Mouse (Mus musculus) adrenal gland, postnatal 36 days (tissue): Measurements from ENCODE around the gene Gm49380. TPM values are rescaled to one million over a fixed set of nuclear protein-coding genes. Genes with fewer than 3 reads are reported as not detected.

Source experiments
- DNase-seq, 2 experiments: peaks; one replicate each; pipeline ENCODE4 v3.0.0; 2021; ENCODE audit warnings: mixed read lengths in 1 of 2
- total RNA-seq, 2 experiments: library from RNA; stranded (reverse); gene quantifications; 2 replicates each; pipeline ENCODE4 v1.2.3; 2021

The Gm49380 gene
- total RNA-seq, 2 experiments from 2014 or later, result 0.70 to 0.76 TPM

DNA sequence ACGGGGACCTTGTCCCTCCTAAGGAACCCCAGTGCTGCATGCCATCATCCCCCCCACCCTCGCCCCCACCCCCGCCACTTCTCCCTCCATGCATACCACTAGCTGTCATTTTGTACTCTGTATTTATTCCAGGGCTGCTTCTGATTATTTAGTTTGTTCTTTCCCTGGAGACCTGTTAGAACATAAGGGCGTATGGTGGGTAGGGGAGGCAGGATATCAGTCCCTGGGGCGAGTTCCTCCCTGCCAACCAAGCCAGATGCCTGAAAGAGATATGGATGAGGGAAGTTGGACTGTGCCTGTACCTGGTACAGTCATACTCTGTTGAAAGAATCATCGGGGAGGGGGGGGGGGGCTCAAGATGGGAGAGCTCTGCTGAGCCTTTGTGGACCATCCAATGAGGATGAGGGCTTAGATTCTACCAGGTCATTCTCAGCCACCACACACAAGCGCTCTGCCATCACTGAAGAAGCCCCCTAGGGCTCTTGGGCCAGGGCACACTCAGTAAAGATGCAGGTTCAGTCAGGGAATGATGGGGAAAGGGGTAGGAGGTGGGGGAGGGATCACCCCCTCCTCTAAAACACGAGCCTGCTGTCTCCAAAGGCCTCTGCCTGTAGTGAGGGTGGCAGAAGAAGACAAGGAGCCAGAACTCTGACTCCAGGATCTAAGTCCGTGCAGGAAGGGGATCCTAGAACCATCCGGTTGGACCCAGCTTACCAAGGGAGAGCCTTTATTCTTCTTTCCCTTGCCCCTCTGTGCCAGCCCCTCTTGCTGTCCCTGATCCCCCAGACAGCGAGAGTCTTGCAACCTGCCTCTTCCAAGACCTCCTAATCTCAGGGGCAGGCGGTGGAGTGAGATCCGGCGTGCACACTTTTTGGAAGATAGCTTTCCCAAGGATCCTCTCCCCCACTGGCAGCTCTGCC lies 65.5 kb downstream of the Gm49380 start:
- DNase-seq, result no peak

DNA sequence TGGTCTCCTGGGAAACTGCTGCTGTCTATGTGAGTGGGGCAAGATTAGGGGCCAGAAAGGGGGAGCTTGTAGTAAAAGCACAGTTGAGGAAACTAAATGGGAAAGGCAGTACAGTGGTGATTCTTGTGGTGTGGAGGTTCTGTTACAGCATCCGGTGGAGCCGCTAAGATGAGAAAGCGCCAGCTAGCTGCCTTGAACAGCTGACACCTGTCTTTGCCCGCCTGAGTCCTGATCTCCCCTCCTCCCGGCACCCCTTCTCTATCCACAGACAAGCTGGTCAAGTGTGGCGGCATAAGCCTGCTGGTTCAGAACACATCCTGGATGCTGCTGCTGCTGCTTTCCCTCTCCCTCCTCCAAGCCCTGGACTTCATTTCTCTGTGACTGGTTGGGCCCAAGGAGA lies 66.2 kb downstream of the Gm49380 start:
- no peak for DNase-seq

DNA sequence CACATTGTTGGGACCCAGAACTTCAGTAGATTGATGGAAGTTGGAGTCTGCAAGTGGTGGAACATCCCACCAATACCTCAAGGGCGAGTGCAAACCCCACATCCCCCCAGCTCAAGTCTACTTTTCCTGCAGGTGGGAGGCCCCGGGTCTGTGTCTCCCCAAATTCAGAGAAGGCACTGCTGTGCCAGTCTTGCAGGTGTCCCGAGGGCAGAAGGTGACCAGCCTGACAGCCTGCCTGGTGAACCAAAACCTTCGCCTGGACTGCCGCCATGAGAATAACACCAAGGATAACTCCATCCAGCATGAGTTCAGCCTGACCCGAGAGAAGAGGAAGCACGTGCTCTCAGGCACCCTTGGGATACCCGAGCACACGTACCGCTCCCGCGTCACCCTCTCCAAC lies 66.9 kb downstream of the Gm49380 start:
- DNase-seq, result no peak

DNA sequence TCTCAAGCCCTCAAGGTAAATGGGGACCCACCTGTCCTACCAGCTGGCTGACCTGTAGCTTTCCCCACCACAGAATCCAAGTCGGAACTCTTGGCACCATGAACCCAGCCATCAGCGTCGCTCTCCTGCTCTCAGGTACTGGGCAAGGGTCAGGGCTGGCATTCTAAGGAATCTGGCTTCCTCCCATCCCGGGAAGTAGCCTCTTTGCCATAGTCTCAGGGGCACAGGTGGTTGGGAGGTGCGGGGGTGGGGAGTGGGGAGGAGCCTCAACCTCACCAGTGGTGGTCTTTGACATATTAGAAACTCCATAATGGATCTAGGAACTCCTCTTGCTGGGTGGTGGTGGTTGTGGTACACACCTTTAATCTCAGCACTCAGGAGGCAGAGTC lies 67.4 kb downstream of the Gm49380 start:
- no peak for DNase-seq

DNA sequence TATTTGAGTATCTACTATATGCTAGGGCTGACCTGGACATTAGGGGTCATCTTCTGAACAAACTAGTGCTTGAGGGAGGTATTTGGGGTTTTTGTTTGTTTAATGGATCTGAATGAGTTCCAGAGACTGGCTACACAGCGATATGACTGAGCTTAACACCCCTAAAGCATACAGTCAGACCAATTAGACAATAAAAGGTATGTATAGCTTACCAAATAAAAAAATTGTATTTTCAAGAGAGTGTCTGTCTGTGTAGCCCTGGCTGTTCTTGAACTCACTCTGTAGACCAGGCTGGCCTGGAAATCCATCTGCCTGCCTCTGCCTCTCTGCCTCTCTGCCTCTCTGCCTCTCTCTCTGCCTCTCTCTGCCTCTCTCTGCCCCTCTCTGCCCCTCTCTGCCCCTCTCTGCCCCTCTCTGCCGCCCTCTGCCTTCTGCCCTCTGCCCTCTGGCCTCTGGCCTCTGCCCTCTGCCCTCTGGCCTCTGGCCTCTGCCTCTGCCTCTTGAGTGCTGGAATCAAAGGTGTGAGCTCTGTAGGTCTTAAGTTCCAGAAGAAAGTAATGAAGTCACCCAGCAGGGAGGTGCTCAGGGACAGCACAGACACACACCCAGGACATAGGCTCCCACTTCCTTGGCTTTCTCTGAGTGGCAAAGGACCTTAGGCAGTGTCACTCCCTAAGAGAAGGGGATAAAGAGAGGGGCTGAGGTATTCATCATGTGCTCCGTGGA lies 68.0 kb downstream of the Gm49380 start:
- no peak for DNase-seq

DNA sequence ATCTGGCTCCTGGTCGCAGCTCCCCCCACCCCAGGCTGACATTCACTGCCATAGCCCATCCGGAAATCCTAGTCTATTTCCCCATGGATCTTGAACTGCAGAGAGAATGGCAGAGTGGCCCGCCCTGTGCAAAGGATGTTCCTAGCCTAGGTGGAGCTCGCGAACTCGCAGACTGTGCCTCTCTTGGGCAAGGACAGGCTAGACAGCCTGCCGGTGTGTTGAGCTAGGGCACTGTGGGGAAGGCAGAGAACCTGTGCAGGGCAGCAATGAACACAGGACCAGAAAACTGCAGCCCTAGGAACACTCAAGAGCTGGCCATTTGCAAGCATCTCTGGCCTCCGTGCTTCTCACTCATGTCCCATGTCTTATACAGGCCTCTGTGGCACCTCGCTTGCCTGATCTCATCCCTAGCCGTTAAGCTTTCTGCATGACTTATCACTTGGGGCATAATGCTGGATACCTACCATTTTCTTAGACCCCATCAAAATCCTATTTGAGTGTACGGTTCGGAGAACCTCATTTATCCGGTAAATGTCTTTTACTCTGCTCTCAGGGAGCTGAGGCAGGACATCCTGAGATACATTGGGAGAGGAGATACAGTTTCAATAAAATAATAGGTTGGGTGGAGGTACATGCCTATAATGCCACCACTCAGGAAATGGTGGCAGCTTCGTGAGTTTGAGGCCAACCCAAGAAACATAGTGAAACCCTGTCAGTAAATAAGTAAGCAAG lies 68.7 kb downstream of the Gm49380 start:
- no peak for DNase-seq

DNA sequence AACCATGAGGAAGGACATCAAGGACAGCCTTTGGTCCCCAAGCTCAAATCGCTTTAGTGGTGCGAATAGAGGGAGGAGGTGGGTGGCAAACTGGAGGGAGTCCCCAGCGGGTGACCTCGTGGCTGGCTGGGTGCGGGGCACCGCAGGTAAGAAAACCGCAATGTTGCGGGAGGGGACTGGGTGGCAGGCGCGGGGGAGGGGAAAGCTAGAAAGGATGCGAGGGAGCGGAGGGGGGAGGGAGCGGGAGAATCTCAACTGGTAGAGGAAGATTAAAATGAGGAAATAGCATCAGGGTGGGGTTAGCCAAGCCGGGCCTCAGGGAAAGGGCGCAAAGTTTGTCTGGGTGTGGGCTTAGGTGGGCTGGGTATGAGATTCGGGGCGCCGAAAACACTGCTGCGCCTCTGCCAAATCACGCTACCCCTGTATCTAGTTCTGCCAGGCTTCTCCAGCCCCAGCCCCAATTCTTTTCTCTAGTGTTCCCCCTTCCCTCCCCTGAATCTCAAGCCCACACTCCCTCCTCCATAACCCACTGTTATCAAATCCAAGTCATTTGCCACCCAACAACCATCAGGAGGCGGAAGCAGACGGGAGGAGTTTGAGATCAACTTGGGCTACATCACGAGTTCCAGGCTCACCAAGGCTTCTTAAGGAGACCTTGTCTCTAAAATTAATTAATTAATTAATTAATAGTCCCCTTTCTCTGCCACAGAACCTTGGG lies 69.4 kb downstream of the Gm49380 start:
- peak in 1 of 2 experiments; percentile 15 for DNase-seq

DNA sequence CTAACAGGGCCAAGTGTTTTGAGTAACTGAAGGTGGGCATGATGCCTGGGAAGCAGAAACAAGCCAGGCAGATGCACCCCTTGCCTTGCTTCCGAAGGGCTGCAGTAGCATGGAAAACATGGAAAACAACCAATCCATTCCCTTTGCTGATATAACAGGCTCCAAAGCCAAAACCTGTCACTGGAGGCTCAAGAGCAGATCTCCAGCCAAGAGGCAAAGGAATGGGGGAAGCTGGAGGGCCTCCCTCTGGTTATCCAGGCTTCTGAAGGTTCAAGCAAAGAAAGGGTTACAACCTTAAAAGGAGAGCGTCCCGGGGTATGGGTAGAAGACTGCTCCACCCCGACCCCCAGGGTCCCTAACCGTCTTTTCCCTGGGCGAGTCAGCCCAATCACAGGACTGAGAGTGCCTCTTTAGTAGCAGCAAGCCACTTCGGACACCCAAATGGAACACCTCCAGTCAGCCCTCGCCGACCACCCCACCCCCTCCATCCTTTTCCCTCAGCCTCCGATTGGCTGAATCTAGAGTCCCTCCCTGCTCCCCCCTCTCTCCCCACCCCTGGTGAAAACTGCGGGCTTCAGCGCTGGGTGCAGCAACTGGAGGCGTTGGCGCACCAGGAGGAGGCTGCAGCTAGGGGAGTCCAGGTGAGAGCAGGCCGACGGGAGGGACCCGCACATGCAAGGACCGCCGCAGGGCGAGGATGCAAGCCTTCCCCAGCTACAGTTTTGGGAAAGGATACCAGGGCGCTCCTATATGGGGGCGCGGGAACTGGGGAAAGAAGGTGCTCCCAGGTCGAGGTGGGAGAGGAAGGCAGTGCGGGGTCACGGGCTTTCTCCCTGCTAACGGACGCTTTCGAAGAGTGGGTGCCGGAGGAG lies 70.2 kb downstream of the Gm49380 start, which contains the start of gene Thy1:
TSS of gene Thy1 (plus strand) at position 549 of the 872 bp plus-strand sequence.
- DNase-seq, result peak; percentile 14 to 30

DNA sequence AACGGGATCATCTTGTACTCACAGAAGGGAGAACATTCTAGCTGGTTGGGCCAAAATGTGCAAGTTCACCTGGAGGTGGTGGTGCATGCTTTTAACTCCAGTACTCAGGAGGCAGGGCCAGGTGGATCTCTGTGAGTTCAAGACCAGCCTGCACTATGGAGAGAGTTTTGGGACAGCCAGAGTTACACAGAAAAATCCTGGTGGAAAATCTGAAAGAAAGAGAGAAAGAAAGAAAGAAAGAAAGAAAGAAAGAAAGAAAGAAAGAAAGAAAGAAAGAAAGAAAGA lies 71.0 kb downstream of the Gm49380 start:
- no peak for DNase-seq

DNA sequence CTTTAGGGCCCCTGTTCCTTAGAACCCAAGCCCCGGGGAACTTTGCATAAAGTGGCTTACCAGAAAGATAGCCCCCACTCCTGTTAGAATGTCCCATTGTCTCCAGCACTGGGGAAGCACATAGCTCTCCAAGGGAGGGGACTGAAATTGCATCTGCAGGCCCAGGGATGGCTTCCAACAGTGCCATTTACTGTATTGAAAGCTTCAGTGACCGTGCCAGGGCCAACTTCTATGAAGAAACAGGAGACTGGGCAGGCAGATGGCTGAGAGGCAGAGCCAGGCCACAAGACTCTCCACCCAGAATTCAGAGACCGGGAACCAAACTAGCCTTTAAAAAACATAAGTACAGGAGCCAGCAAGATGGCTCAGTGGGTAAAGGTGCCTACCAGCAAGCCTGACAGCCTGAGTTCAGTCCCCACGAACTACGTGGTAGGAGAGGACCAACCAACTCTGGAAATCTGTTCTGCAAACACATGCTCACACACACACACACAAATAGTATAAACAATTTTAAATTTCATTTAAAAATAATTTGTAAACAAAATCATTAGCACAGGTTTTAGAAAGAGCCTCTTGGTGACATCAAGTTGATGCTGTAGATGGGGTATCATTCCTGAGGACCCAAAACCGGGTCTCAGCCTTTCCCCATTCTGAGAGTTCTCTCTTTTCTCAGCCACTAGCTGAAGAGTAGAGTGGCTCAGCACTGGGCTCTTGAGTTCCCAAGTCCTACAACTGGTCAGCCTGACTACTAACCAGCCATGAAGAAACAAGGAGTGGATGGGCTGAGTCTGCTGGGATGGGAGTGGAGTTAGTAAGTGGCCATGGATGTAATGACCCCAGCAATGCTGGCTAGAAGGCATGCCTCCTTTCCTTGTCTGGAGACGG lies 71.5 kb downstream of the Gm49380 start:
- DNase-seq, result no peak

DNA sequence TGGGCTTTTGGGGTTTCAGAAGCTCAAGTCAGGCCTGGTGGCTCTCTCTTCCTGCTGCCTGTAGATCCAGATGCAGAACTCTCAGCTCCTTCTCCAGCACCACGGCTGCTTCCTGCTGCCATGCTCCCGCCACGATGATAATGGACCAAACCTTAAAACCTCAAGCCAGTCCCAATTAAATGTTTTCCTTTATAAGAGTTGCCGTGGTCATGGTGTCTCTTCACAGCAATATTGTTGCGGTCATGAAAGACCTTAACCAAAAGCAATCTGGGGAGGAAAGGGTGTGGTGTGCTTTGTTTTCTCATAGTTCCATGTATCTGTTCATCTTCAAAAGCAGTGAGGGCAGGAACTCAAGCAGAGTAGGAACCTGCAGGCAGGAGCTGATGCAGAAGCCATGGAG lies 76.2 kb downstream of the Gm49380 start:
- no peak for DNase-seq

DNA sequence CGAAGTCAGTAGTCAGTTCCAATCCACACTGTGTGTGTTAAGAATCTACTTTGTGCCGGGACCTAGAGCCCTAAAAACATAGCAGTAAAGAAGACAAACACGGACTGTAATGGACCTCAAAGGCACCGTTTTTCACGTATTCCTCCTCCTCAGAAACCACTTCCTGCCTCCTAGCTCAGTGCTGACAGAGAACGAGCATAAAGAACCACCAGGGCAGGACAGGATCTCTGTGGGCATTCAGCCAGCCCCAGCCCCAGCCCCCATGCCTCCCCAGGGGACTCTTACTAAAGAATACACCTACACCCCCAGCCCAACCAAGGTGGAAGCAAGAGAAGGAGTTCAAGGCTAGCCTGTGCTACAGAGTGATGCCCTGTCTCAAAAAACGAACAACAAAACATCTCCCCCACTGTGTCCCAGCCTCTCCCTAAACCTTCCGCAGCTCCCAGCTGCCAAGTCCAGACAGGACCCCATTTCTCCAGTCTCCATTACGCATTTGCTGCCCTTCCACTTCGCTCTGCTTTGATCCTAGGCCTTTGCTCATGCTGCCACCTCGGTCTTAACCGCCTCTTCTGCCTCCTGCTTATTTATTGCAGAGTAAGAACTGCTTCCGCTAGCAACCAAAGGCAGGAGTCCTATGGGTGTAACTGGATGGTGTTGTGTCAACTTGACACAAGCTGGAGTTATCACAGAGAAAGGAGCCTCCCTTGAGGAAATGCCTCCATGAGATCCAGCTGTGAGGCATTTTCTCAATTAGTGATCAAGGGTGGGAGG lies 79.2 kb downstream of the Gm49380 start:
- no peak for DNase-seq

DNA sequence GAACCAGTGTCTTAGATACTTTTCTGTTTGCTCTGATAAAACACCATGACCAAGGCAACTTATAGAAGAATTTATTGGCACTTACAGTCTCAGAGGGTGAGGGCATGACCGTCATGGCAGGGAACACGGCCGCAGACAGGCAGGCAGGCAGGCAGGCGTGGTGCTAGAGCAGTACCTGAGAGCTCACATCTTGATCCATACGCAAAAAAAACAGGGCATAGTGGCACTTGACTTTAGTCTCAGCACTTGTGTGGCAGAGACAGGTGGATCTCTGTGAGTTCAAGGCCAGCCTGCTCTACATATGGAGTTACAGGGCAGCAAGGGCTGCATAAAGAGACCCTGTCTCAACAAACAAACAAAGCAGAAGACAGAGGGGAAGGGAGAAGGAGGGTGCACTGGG lies 80.0 kb downstream of the Gm49380 start:
- DNase-seq, result no peak

DNA sequence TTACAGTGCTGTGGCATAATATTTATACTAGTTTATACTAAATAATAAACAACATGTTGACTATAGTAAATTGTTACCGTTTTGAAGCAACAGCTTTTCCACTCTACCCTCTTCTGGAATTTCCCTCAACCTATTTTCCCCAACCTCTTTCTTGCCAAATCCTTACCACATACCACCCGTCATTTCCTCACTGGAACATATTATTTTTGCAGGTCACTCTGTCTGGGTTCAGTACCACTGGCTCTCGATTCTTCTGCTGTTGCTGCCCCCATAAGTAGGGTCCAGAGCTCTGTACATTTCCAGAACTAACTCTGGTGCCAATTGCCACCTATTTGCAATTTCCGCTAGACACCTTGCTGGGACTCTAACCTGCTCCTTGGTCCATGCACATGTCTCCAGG lies 81.4 kb downstream of the Gm49380 start:
- DNase-seq, result no peak

DNA sequence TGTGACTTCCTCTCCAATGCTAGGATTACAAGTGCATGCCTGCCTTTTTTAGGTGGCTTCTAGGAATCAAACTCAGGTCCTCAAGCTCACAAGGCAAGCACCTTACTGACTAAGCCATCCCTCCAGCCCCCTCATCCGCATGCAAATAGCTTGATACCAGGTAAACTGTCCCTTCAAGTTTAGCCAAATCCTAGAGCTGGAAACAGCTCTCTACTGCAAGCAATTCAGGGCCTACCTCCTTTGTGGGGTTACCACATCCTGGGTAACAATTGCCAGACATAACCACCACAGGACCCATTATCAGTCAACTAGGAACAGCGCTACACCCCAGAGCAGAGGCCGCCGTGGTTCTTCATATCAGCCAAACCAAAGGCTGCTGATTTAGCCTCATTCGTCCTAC lies 82.2 kb downstream of the Gm49380 start:
- no peak for DNase-seq

DNA sequence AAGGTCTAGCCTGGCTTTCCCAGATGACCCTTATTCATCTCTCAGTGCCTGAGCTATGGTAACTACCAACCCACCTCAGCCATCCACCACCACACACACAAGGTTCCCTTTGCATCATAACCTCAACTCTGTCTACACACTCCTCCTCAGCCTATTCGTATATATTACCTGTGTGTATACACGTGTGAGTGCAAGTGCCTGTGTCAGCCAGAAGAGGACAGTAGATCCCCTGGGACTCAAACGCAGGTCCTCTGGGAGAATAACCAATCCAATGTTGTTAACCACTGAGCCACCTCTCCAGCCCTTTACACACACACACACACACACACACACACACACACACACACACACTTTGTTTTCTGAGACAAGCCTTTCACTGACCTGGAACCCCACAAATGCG lies 82.7 kb downstream of the Gm49380 start:
- no peak for DNase-seq

DNA sequence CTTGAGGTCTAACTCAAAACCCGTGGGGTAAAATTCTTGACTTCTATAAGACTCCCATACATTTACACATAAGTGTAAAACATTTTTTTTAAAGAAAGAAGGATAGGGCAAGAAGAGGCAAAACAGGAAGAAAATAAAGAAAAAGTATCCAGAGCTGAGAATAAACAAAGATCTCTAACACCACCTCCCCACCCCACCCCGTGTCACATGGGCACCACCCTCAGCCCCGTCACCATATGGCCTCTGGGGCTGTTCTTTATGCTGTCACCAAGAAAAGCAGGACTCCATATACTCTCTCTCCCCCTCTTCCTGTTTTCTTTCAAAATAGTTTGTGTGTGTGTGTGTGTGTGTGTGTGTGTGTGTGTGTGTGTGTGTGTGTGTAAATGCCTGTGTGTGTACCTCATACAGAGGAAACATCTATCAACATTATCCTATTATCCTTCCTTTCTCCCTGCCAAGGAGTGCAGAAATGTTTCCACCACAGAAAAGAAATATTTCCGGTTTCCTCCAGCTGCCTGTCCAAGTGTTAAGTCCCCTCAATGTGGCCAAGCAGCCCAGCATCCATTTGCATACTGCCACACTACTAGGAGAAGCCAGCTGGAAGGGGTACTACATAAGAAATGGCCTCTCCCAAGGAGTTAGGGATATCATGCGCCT lies 83.6 kb downstream of the Gm49380 start:
- no peak for DNase-seq

DNA sequence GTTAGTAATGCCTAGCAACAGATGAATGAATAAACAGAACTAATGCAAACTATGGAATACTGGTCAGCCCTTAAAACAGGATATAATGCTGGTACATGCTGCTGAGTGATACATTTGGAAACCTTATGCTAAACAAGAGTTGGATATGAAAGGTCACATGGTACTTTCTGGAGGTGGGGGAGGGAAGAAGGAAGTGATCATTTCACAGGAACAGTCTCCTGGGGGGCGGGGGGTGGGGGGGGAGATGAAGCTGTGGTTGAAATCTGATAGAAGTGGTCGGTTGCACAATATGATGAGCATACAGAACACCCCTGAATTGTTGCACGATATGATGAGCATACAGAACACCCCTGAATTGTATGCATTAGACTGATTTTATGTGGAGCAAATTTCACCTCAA lies 89.2 kb downstream of the Gm49380 start:
- no peak for DNase-seq
